Mouse (Mus musculus): ENCODE data around the gene Dgkh. TPM values are rescaled to one million over a fixed set of nuclear protein-coding genes. Genes with fewer than 3 reads are reported as not detected.

The Dgkh gene
- polyA plus RNA-seq, 1 experiment from 2014 or later, result 1.7 TPM

DNA sequence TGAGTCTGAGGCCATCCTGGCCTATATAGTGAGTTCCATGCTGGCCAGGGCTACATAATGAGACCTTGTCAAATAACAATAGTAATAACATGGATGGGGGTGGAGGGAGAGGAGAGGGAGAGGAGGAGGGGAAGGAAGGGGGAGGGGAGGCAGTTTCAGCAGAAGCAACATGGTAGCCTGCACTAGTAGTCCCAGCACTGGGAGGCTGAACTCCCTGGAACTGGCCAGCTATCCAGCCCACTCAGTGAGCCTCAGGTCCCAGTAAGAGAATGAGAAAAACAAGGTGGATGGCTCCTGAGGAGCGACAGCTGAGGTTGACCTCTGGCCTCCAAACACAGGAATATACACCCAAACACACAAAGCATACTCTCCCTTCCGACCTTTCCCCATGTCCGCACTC, 27.0 kb downstream of the Dgkh start:
- Histone ChIP-seq H3K4me1 (no peaks in the 10 kb centered on the region), H3K36me3 (no peaks in the 10 kb centered on the region), H3K27me3 (ENCODE audit: insufficient read depth, poor library complexity, severe bottlenecking) (no peaks in the 10 kb centered on the region), H3K9me3 (no peaks in the 10 kb centered on the region), H3K27ac (no peak overlapping the region), H3K4me3 (no peak overlapping the region)
- DNase-seq (ENCODE audit: low spot score), result no peak
- 74% methylated on average over 3 of the region's 3 CpGs for WGBS

GRCm38 (mm10) chr14:78703989-78704388, 28.6 kb downstream of the Dgkh start:
- H3K4me1 ChIP-seq, result no peaks in the 10 kb centered on the region
- no peak overlapping the region for H3K27ac ChIP-seq
- no peak overlapping the region for H3K4me3 ChIP-seq
- 88% methylated on average over 4 of the region's 4 CpGs for WGBS
- H3K9me3 ChIP-seq, result no peaks in the 10 kb centered on the region
- H3K27me3 ChIP-seq (ENCODE audit: insufficient read depth, poor library complexity, severe bottlenecking), result no peaks in the 10 kb centered on the region
- no peak for DNase-seq (ENCODE audit: low spot score)
- no peaks in the 10 kb centered on the region for H3K36me3 ChIP-seq

GRCm38 (mm10) chr14:78703361-78703760, 29.2 kb downstream of the Dgkh start:
- WGBS, result 81% methylated on average over 6 of the region's 6 CpGs

DNA sequence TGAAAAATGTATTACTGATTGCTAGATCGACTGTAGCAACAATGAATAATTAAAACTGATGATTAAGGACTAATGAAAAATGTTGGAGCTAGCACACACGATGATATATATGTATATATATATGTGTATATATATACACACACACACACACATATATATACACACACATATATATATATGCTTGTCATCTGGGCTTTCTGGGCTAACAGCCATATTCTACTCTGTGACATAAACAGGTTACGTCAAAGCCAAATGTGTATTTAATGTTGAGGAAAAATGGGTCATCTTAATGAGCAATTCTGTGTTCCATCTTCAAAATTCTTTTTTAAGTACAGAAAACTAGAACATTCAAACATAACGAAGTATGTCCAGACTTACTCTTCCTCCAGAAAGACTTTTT, 30.5 kb downstream of the Dgkh start:
- DNase-seq (ENCODE audit: low spot score), result no peak
- H3K27ac ChIP-seq, result no peak overlapping the region
- H3K9me3 ChIP-seq, result no peaks in the 10 kb centered on the region
- WGBS, result 85% methylated on average over 4 of the region's 4 CpGs
- no peaks in the 10 kb centered on the region for H3K4me1 ChIP-seq
- H3K27me3 ChIP-seq (ENCODE audit: insufficient read depth, poor library complexity, severe bottlenecking), result no peaks in the 10 kb centered on the region
- no peak overlapping the region for H3K4me3 ChIP-seq
- H3K36me3 ChIP-seq, result 0 out of 2 replicates have a peak, but pooled peaks cover 3% of the 10 kb centered on the region

More at GRCm38 (mm10) chr14:78703361-78703760, 29.2 kb downstream of the Dgkh start:
- no peak for DNase-seq (ENCODE audit: low spot score)
- Histone ChIP-seq H3K4me1 (no peaks in the 10 kb centered on the region), H3K27me3 (ENCODE audit: insufficient read depth, poor library complexity, severe bottlenecking) (no peaks in the 10 kb centered on the region), H3K27ac (no peak overlapping the region), H3K36me3 (0 out of 2 replicates have a peak, but pooled peaks cover under 1% of the 10 kb centered on the region), H3K9me3 (no peaks in the 10 kb centered on the region), H3K4me3 (no peak overlapping the region)

DNA sequence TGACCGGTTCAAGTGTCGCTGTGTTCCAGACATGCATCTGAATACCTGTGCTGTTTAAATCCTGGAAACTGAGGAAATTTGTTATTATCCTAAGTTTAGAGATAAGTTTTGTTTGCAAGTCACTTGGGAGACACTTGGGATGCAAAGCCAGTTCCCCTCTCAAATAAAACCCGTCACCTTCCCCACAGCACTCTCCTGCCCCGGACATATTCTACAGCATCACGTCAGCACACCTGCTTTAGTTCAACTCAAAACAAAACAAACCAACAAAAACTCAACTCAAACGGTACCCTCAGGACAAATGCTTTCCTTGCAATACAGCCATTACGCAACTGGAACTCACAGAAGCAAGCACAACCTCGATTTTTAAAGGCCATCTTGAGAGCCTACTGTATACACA, 31.1 kb downstream of the Dgkh start:
- Histone ChIP-seq H3K4me1 (no peaks in the 10 kb centered on the region), H3K27ac (no peak overlapping the region), H3K9me3 (no peaks in the 10 kb centered on the region), H3K4me3 (no peak overlapping the region), H3K27me3 (ENCODE audit: insufficient read depth, poor library complexity, severe bottlenecking) (no peaks in the 10 kb centered on the region), H3K36me3 (0 out of 2 replicates have a peak, but pooled peaks cover 3% of the 10 kb centered on the region)
- DNase-seq (ENCODE audit: low spot score), result peak; percentile 70
- WGBS, result 80% methylated on average over 8 of the region's 8 CpGs

DNA sequence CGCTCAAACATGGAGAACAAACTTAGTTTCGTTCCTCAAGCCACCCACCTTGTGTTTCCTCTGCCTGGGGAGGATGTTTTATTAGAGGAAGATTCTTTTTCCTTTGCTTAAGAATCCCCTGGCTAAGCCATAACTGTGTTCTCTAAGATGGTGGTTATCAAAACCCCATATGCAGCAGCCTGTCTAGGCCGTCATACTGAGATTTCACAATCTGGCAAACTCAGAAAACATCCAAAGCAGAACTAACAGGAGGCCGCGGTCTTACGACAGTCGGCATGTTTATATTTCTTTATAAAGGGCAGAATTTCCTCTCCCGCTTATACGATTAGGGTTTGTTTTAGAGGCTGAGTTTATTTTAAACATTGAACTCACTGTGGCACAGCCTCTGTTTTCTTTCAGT, 31.5 kb downstream of the Dgkh start:
- WGBS, result 88% methylated on average over 9 of the region's 9 CpGs
- 0 out of 2 replicates have a peak, but pooled peaks cover 3% of the 10 kb centered on the region for H3K36me3 ChIP-seq
- H3K27me3 ChIP-seq (ENCODE audit: insufficient read depth, poor library complexity, severe bottlenecking), result no peaks in the 10 kb centered on the region
- no peaks in the 10 kb centered on the region for H3K4me1 ChIP-seq
- DNase-seq (ENCODE audit: low spot score), result no peak
- H3K27ac ChIP-seq, result no peak overlapping the region
- H3K9me3 ChIP-seq, result no peaks in the 10 kb centered on the region
- H3K4me3 ChIP-seq, result no peak overlapping the region

DNA sequence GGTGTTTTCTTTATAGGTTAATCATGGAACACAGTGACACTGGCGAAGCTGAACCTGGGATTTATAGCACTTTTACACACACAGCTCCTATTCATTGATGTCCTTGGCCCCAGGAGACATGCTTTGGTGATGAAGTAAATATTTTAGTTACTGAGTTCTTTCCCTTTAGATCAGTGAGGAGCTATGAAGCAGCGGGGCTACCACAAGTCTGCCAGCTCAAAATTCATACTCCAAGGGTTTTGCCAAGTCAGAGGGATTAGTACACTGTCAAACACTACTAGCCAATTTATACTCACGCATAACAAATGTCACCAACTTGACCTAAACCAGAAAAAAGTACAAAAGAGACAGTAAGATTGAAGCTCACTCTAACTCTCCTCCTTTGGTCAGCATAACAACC, 32.9 kb downstream of the Dgkh start:
- Histone ChIP-seq H3K27me3 (ENCODE audit: insufficient read depth, poor library complexity, severe bottlenecking) (no peaks in the 10 kb centered on the region), H3K36me3 (0 out of 2 replicates have a peak, but pooled peaks cover 3% of the 10 kb centered on the region), H3K9me3 (no peaks in the 10 kb centered on the region), H3K4me3 (no peak overlapping the region), H3K27ac (no peak overlapping the region), H3K4me1 (no peaks in the 10 kb centered on the region)
- DNase-seq (ENCODE audit: low spot score), result no peak
- WGBS, result 85% methylated on average over 3 of the region's 3 CpGs

- no peak for DNase-seq (ENCODE audit: low spot score)
- Histone ChIP-seq H3K9me3 (no peaks in the 10 kb centered on the region), H3K27me3 (ENCODE audit: insufficient read depth, poor library complexity, severe bottlenecking) (no peaks in the 10 kb centered on the region), H3K4me1 (no peaks in the 10 kb centered on the region), H3K4me3 (no peak overlapping the region), H3K27ac (no peak overlapping the region), H3K36me3 (0 out of 2 replicates have a peak, but pooled peaks cover 3% of the 10 kb centered on the region)
- WGBS, result 82% methylated on average over 5 of the region's 5 CpGs
Measured at GRCm38 (mm10) chr14:78699196-78699595, 33.4 kb downstream of the Dgkh start.

- 88% methylated on average over 8 of the region's 8 CpGs for WGBS
Measured at GRCm38 (mm10) chr14:78694121-78694520, 38.5 kb downstream of the Dgkh start.

DNA sequence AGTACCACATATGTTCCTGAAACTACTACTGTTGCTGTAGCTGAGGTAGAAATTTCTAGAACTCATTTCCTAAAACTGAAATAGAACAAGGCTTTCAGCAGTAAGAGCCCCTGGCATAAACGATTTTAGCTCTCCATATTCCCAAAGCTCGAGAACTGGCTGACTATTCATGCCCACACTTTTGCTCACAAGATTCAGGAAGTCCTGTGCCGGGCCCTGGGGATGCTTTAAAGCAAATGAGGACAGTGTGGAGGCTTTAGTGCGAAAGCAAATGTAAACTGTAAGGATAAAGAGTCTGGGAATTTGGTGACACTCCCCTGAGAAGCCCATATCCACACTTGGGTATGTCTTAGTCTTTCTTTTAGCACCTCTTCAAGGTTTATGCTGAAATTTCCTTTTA, 40.0 kb downstream of the Dgkh start:
- Histone ChIP-seq H3K4me1 (peaks cover 4% of the 10 kb centered on the region; the same call in 1 of the 2 replicates), H3K27ac (no peak overlapping the region), H3K4me3 (no peak overlapping the region), H3K27me3 (ENCODE audit: insufficient read depth, poor library complexity, severe bottlenecking) (no peaks in the 10 kb centered on the region), H3K9me3 (no peaks in the 10 kb centered on the region), H3K36me3 (no peaks in the 10 kb centered on the region)
- no peak for DNase-seq (ENCODE audit: low spot score)
- WGBS, result 59% methylated on average over 4 of the region's 4 CpGs

More at GRCm38 (mm10) chr14:78694121-78694520, 38.5 kb downstream of the Dgkh start:
- Histone ChIP-seq H3K4me3 (no peak overlapping the region), H3K36me3 (0 out of 2 replicates have a peak, but pooled peaks cover 3% of the 10 kb centered on the region), H3K9me3 (no peaks in the 10 kb centered on the region), H3K27me3 (ENCODE audit: insufficient read depth, poor library complexity, severe bottlenecking) (no peaks in the 10 kb centered on the region), H3K4me1 (peaks cover 4% of the 10 kb centered on the region; the same call in 1 of the 2 replicates), H3K27ac (no peak overlapping the region)
- peak; percentile 61 for DNase-seq (ENCODE audit: low spot score)

DNA sequence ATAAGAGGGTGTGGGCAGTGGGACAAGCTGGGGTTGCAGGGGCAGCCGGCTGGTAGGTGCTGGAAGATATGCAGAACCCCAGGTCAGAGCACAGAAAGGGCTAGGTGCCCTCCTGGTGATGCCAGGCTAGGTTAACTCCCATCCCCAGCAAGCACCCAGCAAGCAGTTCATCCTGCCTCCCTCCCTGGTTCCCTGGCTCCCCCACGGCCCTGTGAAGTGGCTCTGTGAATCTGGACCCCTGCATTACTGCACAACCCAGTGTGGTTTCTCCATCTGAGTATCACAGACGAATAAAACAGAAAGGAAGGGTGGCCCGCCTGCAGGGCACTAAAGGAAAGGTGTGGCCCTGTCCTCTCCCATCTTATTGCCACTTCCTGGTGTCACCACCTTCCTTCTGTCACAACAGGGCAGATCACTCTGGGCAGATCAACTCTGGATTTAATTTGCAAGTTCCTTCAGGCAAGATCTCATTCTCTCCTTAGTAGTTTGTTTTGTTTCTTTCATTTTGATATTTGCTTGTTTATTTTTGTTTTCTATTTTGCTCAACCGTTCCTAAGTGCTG, 40.6 kb downstream of the Dgkh start:
- Histone ChIP-seq H3K9me3 (no peaks in the 10 kb centered on the region), H3K4me3 (no peak overlapping the region), H3K27ac (no peak overlapping the region; the same call in 1 of the 2 replicates), H3K27me3 (ENCODE audit: insufficient read depth, poor library complexity, severe bottlenecking) (no peaks in the 10 kb centered on the region), H3K36me3 (no peaks in the 10 kb centered on the region), H3K4me1 (peaks cover 4% of the 10 kb centered on the region; the same call in 1 of the 2 replicates)
- WGBS, result 49% methylated on average over 5 of the region's 5 CpGs
- DNase-seq (ENCODE audit: low spot score), result no peak

- H3K27ac ChIP-seq, result no peak overlapping the region
- DNase-seq (ENCODE audit: low spot score), result no peak
- no peaks in the 10 kb centered on the region for H3K36me3 ChIP-seq
- no peaks in the 10 kb centered on the region for H3K9me3 ChIP-seq
- H3K4me1 ChIP-seq, result peaks cover 4% of the 10 kb centered on the region; the same call in 1 of the 2 replicates
- H3K27me3 ChIP-seq (ENCODE audit: insufficient read depth, poor library complexity, severe bottlenecking), result no peaks in the 10 kb centered on the region
- H3K4me3 ChIP-seq, result no peak overlapping the region
- 96% methylated on average over 1 of the region's 1 CpGs for WGBS
Measured at GRCm38 (mm10) chr14:78690883-78691282, 41.7 kb downstream of the Dgkh start.

GRCm38 (mm10) chr14:78690387-78690786, 42.2 kb downstream of the Dgkh start:
- peaks cover 4% of the 10 kb centered on the region; the same call in 1 of the 2 replicates for H3K4me1 ChIP-seq
- no peak overlapping the region for H3K4me3 ChIP-seq
- no peak for DNase-seq (ENCODE audit: low spot score)
- no peak overlapping the region for H3K27ac ChIP-seq
- no peaks in the 10 kb centered on the region for H3K36me3 ChIP-seq
- no peaks in the 10 kb centered on the region for H3K9me3 ChIP-seq
- no peaks in the 10 kb centered on the region for H3K27me3 ChIP-seq (ENCODE audit: insufficient read depth, poor library complexity, severe bottlenecking)
- WGBS, result 81% methylated on average over 4 of the region's 4 CpGs

GRCm38 (mm10) chr14:78689950-78690349, 42.6 kb downstream of the Dgkh start:
- no peaks in the 10 kb centered on the region for H3K36me3 ChIP-seq
- no peaks in the 10 kb centered on the region for H3K27me3 ChIP-seq (ENCODE audit: insufficient read depth, poor library complexity, severe bottlenecking)
- H3K4me3 ChIP-seq, result no peak overlapping the region
- no peak for DNase-seq (ENCODE audit: low spot score)
- peaks cover 4% of the 10 kb centered on the region; the same call in 1 of the 2 replicates for H3K4me1 ChIP-seq
- H3K9me3 ChIP-seq, result no peaks in the 10 kb centered on the region
- H3K27ac ChIP-seq, result no peak overlapping the region
- WGBS, result 90% methylated on average over 9 of the region's 9 CpGs
